Mouse (Mus musculus) right cerebral cortex, postnatal 25 days (tissue): ENCODE measurements at regions not wholly inside any gene's neighbourhood (a gene's known extent, or its start where the extent isn't known, plus 50 kb on each side); places are given as distances from the start of the nearest gene placed in this dataset.

Source experiments
- DNase-seq: peaks from one replicate; pipeline ENCODE4 v3.0.0; 2022

DNA sequence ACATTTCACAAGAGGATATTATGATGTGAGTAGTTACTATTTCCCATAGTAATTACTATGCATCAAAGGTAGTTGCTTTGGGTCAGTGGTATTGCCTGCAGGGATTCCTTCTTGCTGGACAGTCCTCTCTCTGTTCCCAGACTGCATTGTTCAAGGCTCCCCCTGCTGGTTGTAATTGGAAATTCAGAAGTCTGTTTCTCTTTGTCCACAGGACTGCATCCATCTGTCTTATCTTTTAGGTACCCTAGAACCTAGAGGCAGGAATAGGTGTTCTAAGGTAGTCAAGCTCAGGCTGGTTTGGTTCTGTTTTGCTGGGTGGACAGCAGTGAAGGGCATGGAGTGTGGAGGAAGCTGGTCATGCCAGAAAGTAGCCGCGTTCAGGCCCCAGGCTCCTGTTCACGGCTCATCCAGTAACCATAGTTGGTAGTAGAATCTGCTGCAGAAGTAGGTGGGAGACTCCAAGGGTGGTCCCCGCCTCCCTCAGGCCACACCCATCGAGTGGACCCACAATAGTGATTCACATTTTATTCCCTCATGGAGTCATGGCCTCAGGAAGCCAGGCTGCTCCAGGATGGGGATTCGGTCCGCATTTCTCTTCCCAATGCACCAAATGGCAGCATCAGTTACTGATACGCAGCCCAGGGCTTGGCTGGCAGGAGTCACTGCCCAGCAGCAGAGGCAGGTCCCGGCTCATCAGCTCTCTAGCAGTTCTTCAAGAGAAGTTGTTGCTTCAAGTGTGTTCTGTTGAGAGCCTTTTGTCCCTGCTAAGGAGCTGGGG, 51.7 kb upstream of the Caprin1 start:
- DNase-seq, result no peak

DNA sequence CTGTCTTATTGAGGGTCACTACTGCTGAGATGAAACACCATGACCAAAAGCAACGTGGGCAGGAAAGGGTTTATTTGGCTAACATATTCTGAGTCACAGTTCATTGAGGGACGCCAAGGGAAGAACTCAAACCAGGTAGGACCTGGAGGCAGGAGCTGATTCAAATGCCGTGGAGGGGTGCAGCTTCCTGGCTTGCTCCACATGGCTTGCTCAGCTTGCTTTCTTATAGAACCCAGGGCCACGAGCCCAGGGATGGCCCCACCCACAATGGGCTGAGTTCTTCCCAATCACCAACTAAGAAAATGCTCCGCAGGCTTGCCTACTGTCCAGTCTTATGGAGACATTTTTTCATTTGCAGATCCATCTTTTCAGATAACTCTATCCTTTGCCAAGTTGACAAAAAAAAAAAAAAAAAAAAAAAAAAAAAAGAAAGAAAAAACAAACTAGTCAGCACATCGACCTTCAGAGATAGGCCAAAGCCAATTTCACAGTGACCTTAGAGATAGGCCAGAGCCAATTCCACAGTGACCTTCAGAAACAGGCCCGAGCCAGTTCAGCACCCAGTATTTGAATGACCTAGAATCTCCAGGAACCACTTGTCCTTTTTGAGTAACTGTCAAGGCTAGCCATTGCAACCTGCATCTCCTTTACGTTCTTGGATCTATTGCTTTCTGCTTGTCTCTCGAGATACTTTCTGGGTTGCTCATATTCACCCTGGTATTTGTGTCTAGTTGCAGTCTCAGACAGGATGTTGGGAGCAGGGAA, 52.5 kb upstream of the Caprin1 start:
- DNase-seq, result no peak

DNA sequence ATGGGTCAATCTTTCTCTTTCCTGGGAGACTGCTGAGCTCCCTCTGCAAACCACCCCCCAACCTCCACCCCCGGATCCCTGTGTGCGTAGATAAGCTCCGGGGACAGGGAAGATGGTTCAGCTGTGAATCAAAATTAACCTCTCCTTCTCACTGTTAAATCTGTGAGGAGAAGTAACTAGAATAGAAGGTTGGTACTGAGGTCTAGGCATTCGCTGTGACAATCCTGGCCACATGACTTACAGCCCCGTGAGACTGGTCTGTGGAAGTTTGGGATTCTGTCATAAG, 53.0 kb upstream of the Caprin1 start:
- no peak for DNase-seq

DNA sequence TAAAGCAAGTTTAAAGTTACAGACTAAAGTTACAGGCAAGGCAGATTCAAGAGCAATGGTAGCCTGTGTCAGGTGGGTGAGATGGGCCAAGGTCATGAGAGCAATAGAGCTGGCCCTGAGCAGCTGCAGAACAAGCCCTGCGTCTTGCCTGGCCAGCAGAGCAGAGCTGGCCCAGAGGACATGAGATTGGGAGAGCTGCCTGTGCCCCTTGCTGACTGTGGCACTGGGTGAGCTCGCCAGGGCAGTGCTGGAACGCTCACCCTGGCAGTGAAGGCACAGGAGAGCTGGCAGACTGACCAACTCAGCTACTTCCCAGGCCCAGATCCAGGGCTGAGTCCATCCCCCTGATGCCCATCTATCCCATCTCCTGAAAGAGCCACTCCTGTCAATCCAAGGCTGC, 53.7 kb upstream of the Caprin1 start:
- no peak for DNase-seq

DNA sequence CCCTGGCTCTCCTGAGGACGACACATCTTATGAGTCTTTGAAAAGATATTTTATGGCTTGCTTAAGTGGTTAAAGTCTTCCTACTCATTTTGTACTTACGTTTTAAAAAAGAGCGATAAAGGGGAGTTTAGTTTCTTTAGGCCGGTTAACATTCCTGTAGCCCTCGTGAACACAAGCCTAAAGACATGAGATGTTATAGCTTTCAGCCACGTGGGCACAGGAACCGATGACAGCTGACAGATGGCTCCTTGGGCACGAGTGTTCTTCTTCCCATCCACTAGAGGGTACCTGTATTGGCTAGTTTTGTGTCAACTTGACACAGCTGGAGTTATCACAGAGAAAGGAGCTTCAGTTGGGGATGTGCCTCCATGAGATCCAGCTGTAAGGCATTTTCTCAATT, 63.8 kb upstream of the Caprin1 start:
- no peak for DNase-seq

DNA sequence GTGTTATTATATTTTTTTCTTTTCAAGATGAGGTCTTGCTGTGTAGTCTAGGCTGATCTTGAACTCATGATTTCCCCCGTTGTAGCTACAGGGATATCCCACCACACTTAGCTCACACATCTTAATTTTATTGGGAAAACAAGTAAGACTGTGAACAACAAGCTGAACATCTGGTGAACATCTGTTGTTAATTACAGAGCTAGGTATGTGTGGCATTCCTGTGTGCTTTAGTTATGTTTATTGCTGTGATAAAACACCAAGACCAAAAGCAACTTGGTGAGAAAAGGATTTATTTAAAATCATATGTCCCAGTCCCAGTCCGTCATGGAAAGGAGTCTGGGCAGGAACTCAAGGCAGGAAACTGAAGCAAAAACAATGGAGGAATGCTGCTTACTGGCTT, 66.8 kb upstream of the Caprin1 start:
- DNase-seq, result no peak

DNA sequence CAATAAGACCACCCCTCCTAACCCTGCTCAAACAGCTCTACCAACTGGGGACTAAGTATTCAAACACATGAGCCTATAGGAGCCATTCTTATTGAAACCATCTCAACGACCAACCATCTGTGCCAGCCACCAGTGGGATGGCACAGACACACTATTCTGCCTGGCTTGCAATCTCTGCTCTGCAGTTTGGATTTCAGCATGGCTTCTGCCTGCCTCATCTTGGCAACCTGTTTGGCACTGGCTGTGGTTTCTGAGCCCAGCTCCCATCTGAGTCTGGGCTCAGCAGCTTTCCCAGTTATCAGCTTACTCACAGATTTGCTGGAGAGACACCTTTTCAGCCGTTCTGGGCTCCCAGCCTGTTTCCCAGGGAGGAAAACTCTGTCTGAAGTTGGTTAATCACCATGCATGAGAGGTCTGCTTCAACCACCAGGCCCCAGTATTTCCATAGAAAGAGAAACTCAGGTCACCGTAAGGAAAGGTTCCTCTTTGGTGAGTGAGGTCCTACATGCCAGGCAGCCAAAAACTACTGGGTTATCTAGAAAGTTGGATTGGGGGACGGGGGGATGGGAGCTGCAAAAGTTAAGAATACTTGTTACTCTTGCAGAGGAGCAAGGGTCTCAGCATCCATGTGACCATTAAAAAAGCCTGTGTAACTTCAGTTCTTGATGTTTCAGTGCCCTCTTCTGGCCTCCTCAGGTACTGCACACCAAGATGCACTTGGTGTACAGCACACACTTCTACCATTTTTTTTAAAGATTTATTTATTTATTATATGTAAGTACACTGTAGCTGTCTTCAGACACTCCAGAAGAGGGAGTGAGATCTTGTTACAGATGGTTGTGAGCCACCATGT, 68.1 kb upstream of the Caprin1 start:
- DNase-seq, result peak; percentile 49

DNA sequence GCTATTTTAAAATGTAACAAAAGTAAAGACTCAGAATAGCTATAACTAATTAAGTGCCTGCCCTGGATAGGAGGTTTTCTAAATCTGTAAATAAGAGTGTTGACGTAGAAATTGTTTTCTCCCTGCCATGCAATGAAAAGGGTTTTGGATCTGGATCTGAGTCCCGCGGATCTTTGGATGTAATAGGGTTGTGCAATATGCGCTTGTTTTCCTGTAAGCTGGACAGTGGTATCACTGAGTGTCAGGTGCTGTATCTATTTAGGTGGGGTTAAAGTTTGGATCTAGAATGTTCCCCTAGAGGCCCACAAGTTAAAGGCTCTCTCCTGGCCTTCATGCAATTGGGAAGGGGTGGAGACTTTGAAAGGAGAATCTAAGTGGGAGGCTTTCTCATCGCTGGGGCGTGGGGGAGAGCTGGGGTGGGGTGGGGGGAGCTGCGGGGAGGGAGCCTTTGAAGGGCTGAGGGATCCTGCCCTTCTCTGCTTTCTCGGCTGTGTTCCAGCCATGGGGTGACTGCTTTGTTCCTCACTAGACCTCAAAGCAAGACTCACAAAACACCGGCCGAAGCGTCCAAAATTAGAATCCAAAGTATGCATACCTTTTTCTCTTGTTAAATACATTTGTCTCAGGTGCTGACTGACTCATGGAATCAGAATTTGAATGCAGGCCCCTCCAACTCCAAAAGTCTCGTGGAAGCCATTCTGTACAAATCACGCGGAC, 70.0 kb upstream of the Caprin1 start:
- no peak for DNase-seq

DNA sequence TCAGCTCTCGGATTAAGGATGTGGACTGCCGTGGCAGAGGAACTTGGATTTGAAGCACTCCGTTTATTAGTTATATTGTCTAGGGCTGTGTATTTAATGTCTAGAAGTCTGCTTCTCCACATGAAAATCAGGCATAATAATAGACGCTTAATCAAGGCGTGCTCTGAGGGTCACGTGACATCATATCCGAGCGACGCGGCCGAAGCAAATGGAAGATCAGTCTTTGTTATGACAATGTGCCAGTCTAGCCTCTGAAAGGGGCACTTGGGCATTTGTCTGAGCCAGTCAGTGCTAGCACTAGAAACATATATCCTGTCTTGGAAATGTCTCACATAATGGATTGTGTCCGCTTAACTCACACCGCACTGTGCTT, 70.5 kb upstream of the Caprin1 start:
- no peak for DNase-seq

DNA sequence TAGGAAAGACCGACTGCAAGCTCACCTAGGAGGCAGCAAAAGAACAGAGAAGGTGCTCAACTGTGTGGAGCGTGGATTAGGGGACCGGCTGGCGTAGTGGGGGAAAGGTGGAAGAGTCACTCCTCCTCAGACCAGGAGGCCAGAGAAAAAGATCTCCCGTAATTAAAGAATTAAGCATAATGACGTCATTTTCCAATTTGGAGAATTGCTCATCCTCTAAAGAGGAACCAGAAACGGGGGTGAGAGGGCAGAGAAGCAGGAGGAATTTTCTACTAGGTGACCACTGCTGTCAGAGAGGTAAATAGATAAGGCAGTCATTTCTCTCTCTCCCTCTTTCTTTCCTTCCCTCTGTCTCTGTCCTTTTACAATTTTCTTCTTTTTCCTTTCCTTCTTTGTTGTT, 71.2 kb upstream of the Caprin1 start:
- no peak for DNase-seq

DNA sequence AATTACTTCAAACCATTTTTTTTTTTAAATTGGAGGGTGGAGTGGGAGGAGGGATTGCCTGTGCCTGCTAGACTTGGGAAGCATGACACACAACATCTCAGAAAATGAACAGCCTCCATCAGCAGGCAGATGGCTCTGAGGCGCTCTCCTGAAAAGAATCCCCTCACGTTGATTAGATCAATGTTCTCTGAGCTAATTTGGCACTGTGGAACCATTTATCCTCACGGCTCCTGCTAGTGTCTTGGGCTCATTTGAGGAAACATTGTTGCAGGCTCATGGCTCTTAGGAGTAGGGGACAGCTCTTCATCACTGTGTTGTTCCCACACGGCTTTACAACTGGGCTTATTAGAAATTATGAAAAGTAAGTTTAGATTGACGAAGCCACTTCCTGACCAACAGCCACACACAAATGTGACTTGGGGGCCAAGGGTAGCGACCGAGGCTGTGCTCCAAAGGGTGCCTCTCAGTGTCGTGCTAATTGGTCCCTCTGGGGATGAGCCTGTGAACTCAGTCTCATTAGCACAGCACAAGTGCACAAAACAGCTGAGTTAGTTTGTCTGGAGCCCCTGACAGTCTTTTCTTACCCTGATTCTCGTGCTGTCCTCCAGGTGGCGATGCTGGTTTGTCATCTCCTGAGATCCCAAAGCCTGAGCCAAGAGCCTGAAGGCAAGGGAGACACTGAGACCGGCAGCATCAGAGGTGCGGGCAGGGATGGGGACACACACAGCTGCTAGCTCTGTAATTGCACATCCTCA, 74.2 kb upstream of the Caprin1 start:
- DNase-seq, result peak; percentile 74

DNA sequence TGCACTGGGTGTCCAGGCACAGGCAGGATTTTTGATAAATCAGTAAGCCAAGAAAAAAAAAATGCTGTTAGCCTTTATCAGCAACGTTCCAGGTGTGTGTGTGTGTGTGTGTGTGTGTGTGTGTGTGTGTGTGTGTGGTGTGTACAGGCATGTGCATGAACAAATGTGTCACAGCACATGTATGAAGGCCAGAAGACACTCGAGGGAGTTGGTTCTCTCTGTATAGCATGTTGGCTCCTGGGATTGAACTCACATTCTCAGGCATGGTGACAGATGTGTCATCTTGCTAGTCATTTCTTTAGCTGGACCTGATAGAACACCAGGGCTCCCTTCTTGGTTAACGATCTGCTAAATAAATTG, 74.8 kb upstream of the Caprin1 start:
- no peak for DNase-seq

DNA sequence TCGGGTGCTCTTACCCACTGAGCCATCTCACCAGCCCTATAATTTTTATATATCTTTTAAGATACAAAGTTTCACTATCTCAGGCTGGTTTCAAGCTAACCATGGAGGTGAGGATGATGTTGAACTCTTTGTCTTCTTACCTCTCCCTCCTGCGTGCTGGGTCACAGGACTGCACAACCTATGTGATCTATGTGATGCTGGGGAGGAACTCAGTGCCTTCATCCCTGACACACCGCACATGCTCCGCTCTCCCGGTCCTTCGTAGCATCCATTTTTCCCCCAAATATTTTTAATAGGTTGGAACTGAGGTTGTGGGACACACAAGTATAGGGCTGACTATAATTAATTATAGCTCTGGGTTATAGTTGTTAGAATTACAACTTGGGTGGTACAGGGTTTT, 75.9 kb upstream of the Caprin1 start:
- no peak for DNase-seq

DNA sequence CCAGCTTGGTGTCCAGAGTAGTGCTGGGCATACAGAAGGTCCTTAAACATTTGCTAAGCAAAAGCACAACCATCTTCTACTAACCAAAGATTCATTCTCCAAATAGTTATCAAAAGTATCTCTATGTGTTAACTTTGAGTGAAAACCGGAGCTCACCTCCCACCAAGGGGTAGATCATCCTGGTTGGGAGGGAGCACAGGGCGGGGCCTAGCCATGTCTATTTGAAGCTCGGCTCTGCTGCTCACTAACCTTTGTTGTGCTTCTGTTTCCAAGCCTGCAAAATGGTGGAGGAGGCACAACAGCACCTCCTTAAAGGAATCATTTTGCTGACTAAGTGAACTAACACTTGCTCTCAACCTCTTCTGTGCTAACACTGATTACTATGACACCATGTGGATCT, 77.0 kb upstream of the Caprin1 start:
- no peak for DNase-seq

DNA sequence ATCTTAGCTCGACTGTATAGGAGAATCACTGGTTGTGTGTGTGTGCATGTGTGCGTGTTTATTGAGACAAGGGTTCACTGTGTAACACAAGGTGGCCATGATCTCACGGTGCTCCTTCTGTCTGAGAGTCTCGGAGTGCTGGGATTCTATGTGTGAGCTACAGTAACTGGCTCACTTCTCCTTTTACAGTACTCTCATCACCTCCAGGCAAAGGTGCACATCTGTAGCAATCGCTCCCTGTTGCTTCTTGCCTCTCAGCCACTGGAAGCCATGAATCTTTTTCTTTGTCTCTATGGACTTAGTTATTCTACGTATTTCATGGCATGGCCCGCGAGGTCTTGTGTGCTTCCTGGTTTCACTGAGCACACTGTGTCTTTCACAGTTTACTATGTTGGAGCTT, 78.3 kb upstream of the Caprin1 start:
- DNase-seq, result no peak

DNA sequence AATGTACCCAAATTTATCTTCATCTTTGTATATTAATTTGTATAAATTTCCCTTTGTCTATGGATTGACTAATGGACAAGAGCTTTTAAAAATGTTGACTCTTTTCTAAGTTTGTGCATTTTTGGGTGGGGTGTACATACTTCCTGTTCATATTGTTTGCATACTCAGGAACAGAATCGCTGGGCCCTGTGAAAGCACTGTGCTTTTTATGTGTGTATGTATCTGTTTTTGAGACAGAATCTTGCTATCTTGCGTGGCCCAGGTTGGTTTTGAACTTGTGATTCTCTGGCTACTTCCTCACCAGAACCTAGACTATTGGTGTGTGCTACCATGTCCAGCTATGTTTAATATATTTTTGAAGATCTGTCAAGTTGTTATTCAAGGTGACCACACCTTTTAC, 78.8 kb upstream of the Caprin1 start:
- DNase-seq, result no peak

DNA sequence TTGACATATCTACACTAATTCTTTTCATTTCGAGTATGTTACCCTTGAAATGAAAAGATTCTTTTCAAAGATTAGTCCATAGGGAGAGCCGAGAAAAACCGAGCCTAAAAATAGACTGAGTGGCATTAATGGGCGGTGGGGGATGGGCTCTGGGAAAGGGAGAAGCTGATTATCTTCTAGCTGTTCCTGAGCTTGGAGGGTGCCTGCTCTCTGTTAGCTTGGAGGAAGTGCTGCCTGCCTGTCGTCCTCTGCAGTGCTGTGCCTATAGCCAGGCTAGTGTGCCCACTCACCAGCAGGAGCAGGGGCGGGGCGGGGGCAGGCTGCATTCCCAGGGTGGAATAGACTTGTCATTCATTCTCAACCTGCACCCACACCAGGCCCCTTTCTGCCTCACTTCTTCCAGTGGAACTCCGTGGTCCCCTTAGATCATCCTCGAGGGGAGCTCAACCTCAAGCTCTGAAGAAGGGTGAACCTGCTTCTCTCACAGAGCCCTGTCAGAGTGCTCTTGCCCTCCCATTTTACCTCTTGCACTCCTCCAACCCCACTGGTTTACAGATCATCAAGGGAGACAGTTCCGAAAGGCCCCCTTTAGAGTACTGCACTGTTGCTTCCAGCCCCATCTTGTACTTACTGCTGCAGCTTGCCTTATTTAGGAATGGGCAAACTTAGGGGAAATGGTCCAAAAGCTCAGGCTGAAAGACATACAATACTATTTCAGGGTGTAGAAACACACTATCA, 76.6 kb upstream of the Lmo2 start:
- DNase-seq, result peak; percentile 44

DNA sequence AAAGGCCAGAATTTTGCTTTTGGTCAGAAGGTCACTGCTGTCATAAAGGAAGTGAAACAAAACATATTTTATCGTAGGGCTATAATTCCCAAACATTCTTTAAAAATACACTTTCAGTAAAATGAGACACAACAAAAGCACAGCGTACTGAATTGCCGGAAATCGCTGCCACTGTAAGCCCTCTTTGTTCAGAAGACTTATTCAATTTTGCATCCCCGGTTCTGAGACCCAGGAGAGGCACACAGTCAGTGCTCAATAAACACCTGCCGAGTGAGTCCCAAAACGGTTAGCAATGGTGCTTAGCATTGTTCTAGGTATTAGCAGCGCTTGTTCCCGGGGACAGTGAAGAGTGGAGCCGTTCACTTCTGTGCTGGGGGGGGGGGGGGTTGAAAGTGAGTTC, 72.9 kb upstream of the Lmo2 start:
- DNase-seq, result no peak

DNA sequence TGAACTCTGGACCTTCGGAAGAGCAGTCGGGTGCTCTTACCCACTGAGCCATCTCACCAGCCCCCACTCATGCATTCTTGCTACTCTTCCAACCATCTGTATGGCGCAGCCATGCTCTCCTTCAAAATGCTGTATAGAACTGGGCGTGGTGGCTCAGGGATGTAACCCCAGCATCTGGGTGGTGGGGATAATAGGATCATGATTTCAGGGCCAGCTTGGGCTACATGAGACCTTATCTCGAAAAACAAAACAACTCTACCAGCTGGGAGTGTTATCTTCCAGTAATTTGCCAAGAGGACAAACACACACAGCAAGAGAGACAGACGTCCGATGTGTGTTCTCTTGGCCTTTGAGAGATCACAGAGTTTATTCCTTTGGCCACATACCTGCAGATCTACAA, 69.8 kb upstream of the Lmo2 start:
- no peak for DNase-seq

DNA sequence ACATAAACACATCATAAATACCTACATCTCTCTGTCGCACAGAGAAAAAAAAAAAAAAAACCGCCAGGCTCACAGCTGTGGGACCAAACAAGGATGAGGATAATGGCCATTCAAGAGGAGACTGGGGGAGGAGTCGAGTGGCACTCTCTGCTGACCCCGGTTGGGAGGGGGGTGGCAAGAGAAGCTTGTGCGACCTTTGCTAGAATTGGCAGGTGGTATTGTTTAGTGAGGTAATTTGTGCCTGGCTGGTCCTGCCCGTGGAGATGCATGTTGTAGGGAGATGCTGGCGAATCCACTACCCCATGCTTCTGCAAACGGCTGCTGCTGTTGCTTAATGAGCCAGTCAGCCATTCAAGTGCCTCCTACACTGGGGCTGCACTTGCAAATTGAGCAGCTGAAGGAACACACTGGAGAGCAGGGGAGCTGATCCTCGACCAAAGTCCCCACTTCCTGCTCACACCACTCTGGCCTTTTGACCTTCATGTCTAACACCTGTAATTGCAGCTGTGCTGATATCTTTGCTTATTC, 66.5 kb upstream of the Lmo2 start:
- DNase-seq, result peak; percentile 16

DNA sequence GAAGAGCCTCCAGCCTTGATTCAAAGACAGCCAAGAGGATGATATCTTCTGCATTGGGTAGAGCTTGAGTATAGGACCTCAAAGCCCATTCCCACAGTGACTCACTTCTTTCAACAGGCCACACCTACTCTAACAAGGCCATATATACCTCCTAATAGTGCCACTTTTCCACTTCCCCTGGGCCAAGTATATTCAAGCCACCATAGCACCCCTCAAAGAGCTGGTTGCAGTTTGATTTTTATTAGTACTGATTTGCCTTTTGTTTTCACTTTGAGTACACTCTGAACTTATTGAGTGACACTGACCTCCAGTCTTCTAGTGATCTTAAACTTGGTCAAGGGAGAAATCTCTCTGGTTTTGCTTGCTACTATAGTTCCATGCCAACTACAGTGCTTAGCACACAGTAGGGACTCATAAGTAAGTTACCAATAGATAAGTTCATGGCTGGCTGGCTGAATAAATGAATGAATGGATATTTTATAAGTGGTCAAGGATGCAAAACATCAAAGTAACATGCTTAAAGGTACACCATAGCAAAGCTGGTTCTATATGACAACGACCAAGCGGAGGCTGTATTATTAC, 64.5 kb upstream of the Lmo2 start:
- no peak for DNase-seq
